Mouse (Mus musculus) adipocyte (in vitro differentiated cells): ENCODE results near the gene Tubb2b.
A peak's percentile ranks its signal among the peaks of the same experiment; 100 is the strongest.

Experiments
- DNase-seq: peaks from one replicate; pipeline ENCODE4 v3.0.0-alpha.2; 2016; ENCODE audit warnings: low spot score

Gene Tubb2b

GRCm38 (mm10) chr13:34136605-34137004 is 6.3 kb upstream of the Tubb2b start:
- DNase-seq = no peak

GRCm38 (mm10) chr13:34134276-34134675 is 4.0 kb upstream of the Tubb2b start:
- no peak for DNase-seq

- no peak for DNase-seq
Measured at GRCm38 (mm10) chr13:34133326-34134071, 3.2 kb upstream of the Tubb2b start.

DNA sequence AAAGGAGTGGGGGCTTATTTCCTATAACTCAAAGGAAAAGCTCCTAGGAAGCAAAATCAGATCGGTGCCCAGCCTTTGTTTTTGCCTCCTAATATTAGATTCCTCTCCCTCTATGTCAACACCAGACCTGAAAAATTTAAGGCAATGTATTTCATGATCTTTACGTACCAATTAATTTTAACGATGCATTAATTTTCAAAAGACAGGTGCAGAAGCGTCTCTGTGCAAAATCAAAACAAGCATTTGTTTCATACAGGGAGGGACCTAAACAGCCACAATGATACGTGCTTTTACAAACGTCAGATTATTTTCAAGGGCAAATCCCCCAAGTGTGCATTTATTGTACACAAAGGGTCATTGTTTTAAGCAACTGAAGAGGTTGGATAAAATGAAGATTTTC is 2.6 kb upstream of the Tubb2b start:
- DNase-seq = no peak

GRCm38 (mm10) chr13:34132299-34132698 is 2.0 kb upstream of the Tubb2b start:
- no peak for DNase-seq

- no peak for DNase-seq
Measured at GRCm38 (mm10) chr13:34131708-34132060, 1.4 kb upstream of the Tubb2b start.

DNA sequence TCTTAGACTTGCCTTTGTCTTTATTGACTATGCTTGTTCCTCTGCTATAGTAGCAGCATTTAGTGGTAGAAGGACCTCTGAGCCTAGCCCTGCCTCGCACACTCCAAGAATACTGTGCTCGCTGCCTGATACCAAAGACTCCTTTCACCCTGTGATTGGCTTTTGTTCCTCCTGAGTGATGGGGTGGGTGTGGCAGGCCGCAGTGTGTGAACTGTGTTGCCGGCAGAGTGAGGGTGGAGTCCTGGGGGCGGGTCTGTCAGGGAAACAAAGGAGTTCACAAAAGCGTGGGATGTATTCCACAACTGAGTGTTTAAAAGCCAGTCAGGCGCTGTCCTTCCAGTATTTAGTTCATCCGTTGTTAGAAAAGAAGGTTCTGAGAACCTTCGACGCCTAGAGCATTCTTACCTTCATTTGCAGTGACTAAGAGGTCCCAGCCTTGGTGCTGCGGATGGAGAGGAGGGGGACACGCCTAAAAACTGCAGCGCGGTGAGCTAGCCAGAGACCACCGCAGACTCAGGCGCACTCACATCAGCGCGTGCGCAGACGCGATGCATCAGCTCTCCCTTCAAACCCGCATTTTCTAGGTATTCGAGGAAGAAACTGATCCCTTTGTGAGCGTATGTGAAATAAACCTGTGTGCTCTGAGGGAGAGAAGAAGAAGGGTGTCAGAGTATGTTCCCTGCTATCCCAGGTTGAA is 893 bp upstream of the Tubb2b start:
- DNase-seq = no peak

GRCm38 (mm10) chr13:34129485-34130225 is 611 bp downstream of the Tubb2b start:
- DNase-seq = peak; percentile 22

- DNase-seq = no peak
Measured at GRCm38 (mm10) chr13:34128276-34129114, 1.8 kb downstream of the Tubb2b start.

- no peak for DNase-seq
Measured at GRCm38 (mm10) chr13:34125711-34126110, 4.6 kb downstream of the Tubb2b start.

GRCm38 (mm10) chr13:34120536-34120935 is 9.7 kb downstream of the Tubb2b start:
- no peak for DNase-seq

DNA sequence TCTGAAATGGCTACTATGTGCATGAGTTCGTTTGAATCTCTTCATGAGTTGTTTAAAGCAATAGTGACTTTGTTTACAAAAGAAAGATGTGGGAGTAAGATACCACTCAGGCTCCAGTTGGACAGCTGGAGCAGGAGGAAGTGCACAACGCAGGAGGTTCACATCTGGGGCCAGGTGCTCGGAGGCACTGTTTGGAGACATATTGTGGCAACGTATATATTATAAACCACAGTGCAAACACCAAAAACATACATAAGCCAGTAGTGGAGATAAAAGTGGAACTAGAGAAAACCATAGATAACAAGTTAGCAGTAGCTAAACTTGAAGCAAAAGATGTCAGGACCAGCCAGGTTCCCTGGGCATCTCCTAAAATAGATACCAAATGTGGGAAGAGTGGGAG is 10.9 kb downstream of the Tubb2b start:
- DNase-seq = no peak

GRCm38 (mm10) chr13:34118816-34119215 is 11.4 kb downstream of the Tubb2b start:
- DNase-seq = no peak

GRCm38 (mm10) chr13:34116508-34116907 is 13.8 kb downstream of the Tubb2b start:
- no peak for DNase-seq

DNA sequence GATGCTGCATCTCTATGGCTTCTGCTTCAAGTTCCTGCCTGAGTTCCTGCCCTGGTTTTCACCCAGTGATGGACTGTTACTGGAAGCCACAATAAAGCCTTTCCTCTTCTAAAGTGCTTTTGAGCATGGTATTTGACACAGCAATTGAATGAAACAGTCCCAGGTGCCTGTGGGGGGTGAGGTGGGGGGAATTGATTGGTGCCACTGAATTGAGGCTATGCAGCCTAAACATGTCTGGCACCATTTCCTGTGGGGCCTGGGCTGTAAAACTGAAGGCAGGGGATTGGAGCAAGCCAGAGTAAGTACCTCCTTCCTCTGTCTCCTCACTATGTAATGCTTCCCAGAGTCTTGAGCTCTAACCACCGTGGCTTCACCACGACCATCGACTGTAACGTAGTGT is 15.6 kb downstream of the Tubb2b start:
- no peak for DNase-seq

DNA sequence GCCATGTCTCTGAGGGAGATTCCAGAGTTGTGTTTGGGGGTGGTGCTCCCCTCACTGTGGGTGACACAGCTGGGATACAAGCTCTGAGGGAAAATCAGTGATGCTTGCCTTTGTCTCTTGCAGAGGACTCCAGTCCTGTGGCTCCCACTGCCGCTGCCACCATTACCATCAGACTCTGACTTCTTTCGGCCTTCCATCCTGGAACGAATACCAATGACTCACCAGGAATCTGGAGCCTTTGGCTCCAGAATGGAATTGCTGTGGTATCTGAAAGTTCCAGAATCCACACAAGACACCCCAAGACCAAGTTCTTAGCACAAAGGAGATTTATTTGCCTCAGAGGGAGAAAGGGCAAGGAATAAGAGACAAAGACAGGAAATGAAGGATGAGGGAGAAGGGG is 17.2 kb downstream of the Tubb2b start:
- peak; percentile 19 for DNase-seq

DNA sequence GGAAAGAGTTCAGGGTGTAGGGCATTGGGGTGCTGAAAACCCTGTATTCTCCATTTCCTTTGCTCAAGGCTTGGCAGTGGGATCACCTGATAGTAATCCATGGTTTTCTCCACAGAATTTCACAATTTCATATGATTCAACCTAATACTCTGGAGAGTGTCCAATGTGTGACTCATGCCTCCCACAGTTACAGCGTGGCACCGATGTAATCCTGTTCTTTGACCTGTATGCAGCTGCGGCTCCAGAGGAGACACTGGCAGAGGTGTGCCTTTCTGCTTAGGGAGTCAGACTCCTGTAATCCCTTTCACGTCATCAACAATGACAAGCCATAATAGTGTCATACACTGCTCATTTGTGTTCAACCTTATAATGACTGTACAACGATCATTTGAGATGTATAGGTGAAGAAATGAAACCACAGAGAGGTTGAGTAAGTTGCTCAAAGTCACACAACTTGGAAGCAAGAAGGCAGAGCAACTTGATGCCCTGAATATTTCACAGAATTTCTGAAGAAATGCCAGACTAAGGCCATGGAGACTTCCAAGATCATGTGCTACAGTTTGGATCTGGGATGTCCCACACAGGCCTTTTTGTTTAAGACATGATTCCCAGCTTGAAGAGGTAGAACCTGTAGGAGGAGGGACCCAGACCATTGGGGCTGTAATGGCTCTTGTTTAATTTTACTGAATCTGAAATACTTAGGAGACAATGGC is 17.7 kb downstream of the Tubb2b start:
- DNase-seq = peak; percentile 82

DNA sequence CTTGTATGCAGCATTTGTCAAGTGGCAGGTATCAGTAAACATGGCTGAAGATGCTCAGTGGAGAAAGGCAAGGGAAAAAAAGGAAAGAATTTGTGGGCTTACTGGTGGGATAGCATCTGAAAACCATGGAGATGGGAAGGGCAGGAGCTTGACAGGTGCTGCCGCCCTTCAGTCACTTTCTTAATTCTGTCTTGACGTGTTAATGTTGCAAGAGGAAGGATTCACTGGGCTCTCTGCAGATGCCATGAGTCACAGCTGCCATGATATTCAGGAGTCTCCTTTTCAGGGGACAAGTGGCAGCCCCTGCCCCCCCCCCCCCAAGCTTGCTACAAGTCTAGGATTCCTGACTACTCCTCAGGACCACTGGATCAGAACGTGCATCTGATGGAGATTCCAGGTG is 18.4 kb downstream of the Tubb2b start:
- no peak for DNase-seq

DNA sequence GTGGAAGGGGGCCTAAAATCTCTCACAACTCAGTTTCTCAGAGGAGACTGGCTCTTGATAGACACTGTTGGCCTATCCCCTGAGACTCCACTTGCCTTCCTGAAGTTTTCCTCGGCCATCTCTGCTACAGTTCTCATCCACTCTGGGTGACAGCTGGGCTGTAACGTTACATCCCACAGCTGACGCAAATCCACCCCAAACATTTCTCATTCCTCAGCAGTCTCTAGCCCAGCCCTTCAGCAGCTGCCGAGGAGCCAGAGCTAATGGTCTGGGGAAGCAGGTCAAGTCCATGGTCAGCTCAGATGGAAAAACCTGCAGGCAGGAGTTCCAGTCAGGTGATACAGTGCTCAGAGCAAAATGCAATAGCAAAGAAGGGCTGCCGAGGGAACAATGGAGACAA is 19.2 kb downstream of the Tubb2b start:
- no peak for DNase-seq

GRCm38 (mm10) chr13:34109677-34110058 is 20.6 kb downstream of the Tubb2b start:
- peak; percentile 73 for DNase-seq

DNA sequence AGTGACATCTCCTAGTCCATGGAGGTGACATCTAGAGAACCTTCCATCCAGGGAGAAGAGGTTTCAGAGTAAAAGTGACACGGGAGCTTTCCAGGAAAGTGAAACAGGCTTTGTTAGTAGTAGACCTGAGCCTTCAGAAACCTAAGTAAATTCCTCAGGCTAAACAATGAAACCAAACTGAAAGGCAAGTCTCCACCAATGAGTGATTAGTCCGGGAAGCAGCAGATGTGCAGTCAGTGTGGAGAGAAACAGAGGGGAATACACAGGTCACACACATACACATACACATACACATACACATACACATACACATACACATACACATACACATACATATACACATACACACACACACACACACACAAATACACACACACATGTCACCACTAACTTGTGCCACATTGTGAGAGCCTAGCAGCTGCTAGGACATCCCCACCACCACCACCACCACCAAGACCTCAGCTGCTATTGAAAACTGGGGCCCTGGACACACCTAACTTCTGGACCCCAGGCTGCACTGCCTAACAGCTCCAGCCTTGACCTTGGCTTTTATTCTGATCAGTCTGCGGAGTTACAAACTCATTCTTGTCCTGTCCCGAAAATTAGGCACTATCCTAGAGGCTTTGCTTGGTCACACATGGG is 21.1 kb downstream of the Tubb2b start:
- no peak for DNase-seq
